Mouse (Mus musculus) skeletal muscle tissue, adult 2 months (tissue): ENCODE data around the gene Nup210.

Experiments used
- DNase-seq: peaks from one replicate; pipeline ENCODE4 v3.0.0-alpha.2; 2012; ENCODE audit warnings: low read depth, low spot score

Gene Nup210

DNA sequence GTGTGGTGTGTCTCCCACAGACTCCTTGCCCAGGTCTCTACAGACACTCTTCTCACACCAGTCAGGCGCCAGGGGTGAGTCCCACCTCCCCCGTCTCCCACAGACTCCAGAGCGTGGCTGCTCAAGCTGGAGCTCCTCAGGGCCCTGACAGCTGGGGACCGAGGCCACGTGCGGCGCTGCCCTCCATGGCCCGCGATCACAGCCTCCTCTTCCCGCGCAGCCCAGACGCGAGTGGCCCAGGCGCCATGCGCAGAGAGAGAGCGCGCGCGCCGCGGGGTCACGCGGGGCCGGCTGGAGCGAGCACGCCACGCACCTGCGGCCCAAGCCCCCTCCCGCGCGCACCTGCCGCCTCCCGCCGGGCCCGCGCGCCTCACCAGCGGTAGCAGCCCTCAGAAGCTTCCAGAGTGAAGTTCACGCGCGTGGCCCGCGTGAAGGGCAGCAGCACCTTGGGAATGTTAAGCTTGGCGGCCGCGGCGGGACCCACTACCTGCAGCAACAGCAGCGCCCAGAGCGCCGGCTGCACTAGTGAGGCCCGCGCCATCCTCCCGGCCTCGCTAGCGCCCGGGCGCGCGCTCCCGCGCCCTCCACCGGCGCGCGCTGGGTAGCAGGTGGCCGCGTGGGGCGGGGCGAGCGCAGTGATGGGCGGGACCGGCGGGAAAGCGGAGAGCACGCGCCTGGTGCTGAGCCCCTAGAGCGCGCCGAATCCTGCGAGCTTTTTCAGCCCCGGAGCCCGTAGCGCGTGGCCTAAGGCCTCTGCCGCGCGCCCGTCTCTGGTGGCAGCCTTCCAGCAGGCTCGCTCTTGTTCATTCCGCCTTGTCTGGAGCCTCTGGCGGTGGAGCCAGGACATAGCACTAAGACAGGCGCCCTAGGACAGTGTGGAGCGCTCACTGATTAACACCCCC is at the start of gene Nup210:
Nup210 (minus strand) TSS at position 586 of the 902 bp plus-strand sequence.
- peak; percentile 92 for DNase-seq

DNA sequence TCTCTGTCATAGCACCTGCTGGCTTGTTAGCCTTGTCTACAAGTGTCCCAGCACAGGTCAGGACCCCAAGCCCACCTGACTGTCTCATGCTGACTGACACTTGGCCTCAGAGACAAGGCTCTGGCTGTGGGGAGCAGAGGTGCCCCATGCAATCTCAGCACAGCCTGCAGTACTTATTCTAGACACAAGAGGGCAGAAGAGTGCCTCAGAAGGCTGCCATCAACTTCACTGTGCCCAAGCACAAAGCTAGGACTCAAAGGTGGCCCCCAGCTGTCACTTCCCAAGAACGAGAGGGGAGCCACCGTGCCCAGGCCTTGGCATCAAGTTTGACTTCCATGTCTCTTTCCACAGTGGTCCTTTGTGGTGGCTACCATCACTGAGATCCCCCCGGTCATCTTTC is 48.6 kb upstream of the Nup210 start:
- DNase-seq, result peak; percentile 64

DNA sequence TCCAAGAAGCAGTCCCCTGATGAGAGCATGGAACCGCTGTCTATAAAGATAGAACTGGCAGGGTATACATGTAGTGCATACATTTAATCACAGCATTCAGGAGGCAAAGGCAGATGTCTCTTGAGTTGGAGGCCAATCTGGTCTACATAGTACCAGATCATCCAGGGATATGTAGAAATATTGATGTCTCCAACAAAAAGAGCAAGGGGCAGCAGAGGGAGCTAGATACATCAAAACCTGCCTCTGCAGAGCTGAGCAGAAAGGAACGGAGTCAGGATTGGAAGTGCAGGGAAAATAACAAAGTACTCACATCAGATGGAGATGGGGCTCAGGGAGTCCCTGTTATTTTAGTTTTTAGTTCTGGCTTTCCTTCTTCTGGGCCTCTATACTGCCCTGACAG is 48.0 kb upstream of the Nup210 start:
- DNase-seq, result no peak

DNA sequence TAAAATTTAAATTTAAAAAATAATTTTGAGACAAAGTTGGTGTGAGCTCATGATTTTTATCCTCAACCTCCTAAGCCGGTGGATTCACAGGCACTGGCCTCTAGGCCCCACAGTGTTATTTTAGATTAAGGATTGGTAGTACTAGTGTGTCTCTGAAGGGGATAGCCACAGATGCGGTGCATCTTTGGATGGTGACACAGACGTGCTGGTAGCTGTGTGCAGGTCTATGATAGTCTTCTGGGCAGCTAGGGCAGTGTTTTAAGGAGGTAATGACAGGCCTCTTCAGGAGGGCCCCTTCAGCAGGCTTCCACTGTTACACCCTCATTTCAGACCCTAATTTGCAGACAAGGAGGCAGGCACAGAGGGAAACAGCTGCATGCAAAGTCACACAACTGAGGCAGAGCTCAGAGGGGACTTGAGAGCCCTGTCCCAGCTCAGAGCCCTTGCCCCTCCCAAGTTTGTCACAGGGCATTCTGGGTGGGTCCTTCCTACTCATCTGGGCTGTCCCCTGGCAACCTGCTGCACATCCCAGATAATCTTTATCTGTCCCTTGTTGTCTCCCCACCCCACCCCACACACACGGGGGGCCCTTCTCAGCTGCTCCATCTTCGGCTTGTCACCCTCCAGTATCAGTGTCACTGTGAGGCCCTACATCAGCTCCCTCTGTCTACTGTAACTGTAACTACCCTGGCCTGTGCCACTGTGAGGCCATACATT is 46.7 kb upstream of the Nup210 start:
- no peak for DNase-seq

DNA sequence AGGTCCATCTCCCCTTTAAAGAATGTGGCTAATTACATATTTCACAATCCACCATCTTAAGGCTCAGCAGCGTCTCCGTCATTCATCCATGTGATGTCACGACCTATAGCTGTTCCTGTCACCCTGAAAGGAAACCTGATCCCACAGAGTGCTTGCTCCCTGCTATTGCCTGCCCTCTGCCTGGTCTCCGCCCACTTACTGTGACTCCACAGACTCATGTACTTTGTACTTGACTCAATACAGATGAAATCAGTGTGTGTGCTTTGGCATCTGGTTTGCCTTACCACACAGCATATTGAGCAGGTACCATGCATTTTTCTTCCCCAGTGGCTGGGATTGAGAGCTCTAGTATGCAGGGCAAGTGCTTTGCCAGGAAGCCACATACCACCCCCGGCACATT is 45.7 kb upstream of the Nup210 start:
- no peak for DNase-seq

DNA sequence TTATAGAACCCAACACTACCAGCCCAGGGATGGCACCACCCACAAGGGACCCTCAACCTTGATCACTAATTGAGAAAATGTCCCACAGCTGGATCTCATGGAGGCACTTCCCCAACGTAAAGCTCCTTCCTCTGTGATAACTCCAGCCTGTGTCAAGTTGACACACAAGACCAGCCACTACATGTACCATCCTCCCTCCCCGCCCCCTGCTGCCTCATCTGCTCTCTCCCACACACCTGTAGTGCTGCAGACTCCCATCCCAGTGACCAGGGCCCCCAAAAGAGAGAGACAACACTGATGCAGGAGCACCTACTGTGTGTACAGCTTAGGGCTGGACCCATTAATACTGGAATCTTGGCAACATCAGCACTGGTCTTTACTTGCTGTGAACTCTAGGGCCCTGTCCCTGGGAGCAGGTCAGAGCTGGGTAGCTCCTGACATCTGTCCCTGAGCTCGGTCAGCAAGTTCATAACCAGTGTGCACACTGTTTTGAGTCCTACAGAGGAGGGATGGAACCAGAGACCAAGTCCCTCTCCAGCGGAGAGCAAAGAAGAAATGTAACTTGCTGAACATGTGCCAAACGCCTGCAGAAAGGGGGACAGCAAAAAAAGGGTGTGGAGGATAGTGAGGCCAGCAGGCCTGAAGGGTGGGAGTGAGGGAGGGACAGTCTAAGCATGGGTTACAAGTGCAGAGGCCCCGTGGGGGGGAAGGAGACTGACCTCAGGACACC is 45.0 kb upstream of the Nup210 start:
- DNase-seq, result no peak

DNA sequence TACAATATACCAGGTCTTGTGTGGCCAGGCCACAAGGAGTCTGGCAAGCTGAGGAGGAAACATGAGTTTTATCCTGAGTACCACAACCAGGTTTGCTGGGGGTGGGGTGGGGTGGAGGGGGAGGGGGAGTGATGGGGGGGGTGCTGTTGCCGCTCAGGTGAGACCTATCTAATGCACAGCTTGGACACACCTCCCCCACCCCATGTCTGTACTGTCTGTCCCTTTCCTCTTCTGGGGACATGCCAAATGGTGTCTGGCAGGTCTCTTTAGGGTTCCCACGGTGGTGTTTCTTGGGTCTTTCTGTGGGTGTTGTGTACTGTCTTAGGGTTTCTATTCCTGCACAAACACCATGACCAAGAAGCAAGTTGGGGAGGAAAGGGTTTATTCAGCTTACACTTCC is 44.3 kb upstream of the Nup210 start:
- no peak for DNase-seq

DNA sequence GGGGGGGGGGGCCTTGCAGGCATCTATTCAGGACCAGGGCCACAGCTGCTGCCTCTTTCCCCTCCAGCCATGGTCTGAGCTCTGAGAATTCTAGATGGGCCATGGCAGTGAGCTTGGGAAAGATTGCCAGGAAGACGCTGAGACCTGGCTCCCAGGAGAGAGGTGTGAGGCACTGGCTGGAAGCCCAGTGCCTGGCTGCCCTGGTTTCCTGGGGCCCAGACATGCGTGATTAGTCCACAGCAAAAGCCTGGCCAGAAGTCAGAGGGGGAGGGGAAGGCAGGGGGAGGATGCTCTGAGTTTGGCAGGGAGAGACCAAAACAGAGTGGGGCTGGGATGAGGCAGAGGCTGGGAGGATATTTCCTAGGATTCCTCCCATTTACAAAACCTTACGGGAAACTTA is 43.8 kb upstream of the Nup210 start:
- DNase-seq, result peak; percentile 87

DNA sequence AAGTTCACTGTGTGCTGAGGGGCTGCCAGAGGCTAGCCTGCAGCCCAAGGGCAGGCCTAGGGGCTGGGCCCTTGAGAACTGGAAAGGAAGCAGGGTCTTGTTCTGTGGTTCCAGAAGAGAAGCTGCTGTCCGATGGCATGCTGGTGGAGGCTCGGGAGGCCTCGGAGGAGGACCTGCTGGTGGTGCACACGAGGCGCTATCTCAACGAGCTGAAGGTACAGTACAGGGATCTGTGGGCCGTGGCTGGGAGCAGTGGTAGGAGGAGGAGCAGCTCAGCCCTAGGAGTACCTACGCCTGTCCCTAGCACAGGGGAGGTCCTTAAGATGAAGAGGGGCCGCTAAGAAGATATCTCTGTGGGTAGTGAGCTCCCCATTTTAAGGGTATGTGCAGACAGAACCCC is 42.4 kb upstream of the Nup210 start:
- no peak for DNase-seq

DNA sequence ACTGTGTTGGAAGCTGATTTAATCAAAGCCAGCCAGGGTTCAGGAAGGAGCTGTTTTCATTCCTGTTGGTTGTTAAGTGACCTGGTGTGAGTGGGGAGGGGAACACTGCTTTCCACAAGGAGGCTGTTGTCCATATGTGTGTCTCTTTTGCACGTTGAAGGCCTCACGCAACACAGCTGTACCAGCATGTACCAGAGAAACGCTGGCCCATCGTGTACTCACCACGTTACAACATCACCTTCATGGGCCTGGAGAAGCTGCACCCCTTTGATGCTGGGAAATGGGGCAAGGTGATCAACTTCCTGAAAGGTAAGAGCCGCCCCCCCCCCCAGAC is 40.6 kb upstream of the Nup210 start:
- no peak for DNase-seq

DNA sequence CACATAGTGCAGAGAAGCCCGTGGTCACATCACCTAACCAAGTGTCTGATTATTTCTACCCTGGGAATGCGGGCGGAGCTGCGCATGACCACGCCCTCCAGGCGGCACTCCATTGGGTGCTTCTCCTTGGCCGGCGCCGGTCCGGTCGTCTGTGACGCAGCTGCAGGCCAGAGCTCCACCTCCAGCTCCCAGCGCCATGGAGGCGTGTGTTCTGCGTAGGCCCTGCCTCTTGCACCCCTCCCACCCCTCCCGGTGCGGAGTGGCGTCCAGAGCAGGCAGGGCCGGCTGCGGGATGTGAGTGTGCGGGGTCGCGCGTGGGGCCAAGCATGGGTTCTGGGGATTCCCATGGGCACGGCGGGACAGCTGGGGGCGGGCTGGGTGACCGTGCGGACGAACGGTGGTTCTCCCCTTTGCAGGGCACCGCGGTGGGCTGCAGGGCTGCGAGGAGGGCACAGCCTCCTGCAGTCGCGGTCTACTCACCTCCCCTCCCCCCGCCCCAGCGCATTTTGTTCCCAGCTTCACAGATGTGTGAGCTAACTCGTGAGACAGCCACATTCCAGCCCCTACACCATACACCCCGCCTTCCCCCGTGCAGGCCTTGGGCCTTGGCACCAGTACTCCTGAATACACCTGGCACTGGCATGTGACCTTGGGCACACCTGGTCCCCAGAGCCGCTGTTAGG is 40.1 kb upstream of the Nup210 start, which contains the start of gene Hdac11:
Hdac11 (plus strand) TSS at position 112 of the 683 bp plus-strand sequence.
- DNase-seq, result peak; percentile 89

DNA sequence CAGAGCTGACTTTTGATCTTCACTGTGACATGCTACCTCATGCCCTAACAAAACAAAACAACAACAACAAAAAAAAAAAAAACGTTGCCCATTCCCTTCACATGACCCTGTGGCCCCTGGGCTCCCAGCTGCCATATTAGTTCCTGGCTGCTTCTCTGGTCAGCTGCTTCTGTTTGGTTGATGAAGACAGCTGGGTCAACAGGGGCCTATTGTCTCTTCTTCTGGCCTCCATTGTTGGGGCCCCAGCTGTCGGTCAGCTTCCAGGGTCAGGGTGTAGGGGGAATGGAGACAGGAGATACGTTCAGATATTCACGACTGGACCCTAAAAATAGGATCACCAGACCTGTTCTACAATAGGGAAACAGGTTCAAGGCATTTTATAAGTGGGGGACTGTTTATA is 39.4 kb upstream of the Nup210 start:
- DNase-seq, result no peak

DNA sequence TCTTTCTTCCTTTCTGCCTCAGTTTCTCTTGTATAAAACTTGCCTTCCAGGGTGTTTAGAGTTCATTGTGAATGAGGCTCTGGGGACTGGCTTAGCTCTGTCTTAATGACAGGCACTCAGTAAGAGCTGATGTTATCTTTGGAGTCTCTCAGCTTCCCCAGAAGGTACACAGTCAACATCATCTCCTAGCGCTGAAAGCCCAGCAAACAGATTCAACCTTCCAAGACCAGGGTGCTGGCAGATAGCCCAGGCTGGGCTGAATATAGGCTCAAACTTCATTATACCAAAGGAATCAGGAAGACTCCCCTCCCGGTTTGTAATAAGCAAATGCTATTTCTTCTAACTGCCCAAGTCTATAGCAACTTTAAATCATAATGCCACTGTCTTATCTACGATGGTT is 38.7 kb upstream of the Nup210 start:
- DNase-seq, result no peak

DNA sequence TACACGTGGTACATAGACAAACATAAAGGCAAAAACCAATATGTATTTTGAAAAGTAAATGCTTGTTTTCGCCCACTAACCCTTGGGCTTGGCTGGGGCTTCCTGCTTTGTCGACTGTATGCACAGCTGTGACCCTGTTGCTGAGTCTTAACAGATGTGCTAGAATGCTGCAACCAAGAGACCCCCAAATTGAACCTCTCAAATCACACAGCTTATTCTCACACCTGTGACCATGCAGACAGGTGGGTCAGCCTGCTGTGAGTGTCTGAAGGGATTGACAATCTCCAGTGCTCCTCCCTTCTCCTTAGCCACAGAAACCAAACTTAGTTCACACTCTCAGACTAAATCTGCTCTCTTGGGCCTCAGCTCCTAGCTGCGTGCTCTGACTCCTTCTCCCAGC is 38.1 kb upstream of the Nup210 start:
- DNase-seq, result no peak

DNA sequence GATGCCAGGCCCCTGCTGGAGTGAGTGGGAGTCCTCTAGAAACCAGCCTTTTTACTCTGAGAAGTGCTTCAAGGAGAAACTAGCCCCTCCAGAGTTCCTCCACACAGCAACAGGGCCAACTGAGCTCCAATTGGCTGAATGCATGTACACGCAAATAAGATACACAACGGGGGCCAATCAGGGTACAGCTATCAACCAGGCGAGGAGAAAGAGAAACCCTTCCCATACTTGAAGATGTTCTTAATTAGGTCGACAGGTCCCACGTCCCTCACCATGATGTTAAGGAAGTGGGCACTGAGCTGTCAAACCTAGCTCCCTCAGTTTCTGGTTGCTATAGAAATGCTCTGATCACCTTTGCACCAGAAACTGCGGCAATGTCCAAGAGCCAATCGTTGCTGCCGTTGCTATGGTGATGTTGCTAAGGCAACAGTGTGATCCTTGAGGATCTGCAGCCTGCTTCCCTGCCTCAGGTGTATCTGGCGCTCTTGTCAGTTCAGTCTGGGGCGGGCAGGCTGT is 37.0 kb upstream of the Nup210 start:
- DNase-seq, result no peak

DNA sequence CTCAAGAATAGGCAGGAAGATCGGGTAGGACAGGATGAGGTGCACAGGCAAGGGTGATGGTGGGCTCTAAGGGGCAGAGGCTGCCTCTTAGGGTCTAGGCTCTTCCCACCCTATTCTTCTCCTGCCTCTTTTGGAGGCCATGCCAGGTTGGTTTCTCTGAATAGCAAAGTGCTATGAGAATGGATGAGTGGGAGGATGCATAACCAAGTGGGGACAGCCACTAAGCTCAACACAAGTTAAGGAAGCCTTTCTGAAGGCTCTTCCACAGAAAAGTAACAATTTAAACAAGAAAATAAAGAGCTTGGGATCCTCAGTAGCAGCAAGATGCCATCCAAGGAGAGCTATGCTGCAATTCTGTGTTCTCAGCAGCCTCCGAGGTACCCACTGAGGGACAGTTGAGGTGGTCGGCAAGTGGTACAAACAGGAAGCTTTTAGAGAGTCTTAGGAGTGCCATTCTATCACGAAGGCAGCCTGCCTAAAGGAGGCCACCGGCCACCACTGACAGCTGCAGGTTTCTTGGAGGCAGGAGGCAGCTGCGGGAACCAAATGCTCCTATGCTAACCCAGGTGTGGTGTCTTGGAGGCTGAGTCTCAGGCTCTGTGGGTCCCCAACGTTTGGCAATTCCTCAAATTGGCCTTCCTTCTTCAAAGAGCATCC is 36.4 kb upstream of the Nup210 start:
- no peak for DNase-seq

DNA sequence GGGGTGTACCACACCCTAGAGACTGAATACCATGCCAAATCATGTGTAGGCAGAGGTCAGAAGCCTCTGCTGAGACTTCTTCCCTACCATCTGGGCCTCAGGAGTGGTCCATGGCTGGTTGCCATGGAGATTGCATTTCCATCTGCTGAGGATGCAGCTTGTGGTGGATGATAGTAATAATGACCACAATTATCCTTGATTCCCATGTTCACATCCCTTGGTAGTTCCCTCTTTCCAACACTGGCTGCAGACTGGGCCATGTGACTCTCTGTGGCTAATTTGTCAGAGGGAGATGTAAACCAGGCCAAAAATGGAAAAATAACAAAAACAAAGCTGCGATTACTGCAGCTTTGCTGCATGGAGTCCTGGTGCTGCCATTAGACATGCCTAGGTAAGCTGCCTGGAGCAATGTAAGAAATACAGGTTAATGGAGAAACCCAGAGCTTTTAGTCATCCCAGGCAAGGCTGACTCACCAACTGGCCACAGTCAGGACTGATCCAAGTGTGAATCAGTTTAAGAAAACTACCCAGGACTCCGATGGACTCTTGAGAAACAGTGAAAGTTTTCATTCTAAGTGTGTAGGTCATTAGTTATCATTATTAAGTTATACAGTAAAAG is 30.6 kb upstream of the Nup210 start:
- no peak for DNase-seq

DNA sequence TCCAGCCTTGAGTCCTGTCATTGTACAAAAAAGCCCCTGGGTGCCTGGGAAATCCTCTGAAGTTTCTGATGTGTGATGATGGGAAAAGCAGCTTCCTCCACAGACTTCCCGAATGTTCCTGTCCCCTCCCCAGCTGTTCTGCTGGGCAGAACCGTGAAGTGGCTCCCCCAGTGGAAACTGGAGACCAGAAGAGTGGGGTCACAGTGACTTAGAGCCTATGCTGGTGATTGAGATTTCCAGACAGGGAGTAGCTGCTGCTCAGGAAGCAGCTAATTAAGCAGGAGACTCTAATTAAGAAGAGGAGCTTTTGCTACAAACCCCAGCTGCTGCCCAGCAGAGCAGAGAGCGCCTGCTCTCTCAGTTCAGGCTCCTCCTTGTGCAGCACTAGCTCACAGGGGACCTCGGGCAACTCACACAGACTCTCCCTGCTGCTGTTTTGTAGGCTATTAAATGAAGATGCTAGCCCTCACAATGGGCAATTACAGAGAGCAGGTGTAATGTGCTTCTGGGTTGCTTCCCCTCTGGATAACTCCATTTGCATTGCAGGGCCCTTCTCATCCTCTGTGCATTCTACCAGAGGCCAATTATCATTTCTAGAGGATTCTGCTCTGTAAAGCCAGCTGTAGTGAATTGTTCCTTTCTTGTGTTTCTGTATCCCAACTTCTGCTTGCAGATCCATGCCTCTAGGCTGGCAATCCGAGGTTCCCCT is 30.0 kb upstream of the Nup210 start:
- no peak for DNase-seq

DNA sequence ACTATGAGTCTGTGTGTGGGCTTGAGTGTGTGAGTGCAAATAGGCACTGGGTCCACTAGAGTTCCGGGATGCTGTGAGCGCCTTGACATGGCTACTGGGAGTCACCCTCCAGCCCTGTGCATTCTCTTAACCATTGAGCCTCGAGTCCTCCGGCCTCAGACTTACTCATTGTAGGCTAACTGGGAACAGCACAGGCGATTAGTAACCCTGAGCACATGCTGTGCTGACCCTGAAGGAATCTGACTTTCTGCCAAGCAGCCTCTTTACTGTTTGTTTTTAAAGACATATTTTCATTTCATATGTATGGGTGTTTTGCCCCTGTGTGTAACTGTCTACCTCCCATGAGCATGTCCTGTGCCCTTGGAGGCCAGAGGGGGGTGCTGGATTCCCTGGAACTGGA is 28.9 kb upstream of the Nup210 start:
- no peak for DNase-seq

DNA sequence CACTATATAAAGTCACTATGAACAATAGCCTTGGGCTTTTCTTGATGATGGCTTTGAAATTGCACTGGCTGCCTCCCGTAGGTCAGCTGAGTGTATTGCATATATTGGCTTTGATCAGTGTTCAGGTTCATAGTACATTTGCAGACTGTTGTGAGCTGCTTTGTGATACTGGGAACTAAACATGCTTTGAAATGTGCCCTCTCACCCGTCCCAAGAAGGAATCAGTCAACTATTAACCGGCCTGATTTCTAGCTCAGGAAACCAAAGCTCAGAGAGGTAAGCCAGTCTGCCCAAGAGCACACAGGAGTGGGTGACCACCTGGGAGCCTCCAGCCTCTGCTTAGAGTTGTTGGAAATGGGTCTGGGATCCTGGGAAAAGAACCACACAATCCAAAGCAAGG is 28.4 kb upstream of the Nup210 start:
- DNase-seq, result no peak
